Comparison of ENCODE assay signal across 11 mouse cellular contexts in the genomic region with DNA sequence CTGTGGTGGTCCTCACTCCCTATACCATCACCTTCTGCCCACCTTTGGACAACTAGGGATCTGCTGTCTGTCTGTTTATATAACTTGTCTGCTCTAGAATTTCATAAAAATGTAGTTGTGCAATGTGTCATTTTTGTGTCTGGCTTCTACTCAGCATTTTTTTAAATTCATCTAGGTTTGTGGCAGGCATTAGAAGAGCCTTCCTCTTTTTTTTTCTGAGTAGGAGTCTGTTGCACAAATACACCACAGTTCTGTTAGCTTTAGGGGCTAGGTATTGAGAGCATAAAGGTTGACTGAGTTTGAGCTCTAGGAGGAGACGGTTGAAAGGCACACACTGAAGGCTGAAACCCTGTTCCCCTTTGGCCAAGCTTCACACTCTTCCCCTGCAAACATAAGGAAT.
"Had no signal": no experiment of that assay in that cellular context is flagged by ENCODE, and none has a peak within 500 bp of the region (broad histone marks: within the 10 kb centered on the region; RNA-seq: fewer than 3 reads in every experiment).

No protein-coding gene starts in this region.

- H3K4me3 ChIP-seq: limb, embryonic 13.5 days; midbrain, embryonic 13.5 days had no signal

- H3K27me3 ChIP-seq: limb, embryonic 13.5 days; midbrain, embryonic 13.5 days had no signal

- H3K36me3 ChIP-seq: limb, embryonic 13.5 days; midbrain, embryonic 13.5 days had no signal

- H3K9ac ChIP-seq: limb, embryonic 13.5 days; liver, embryonic 14.5 days; midbrain, embryonic 13.5 days had no signal

- H3K27ac ChIP-seq: limb, embryonic 13.5 days; liver, embryonic 14.5 days; macrophage; midbrain, embryonic 13.5 days had no signal

- DNase-seq: kidney, adult 18-20 months; kidney, postnatal 10 days; kidney, postnatal 4 days; left cerebral cortex, postnatal 4 days; right cerebral cortex, adult 18-20 months; right cerebral cortex, postnatal 25 days; thymus, postnatal 36 days had no signal

- H3K4me1 ChIP-seq: limb, embryonic 13.5 days; midbrain, embryonic 13.5 days had no signal

- H3K9me3 ChIP-seq: limb, embryonic 13.5 days; midbrain, embryonic 13.5 days had no signal

- H3K4me2 ChIP-seq: limb, embryonic 13.5 days; midbrain, embryonic 13.5 days had no signal

- ATAC-seq: midbrain, embryonic 13.5 days had no signal
